Mouse (Mus musculus) kidney, adult 2 months (tissue): ENCODE measurements around the gene Clpb.

Experiments
- CTCF ChIP-seq: fragments of 200-500 bp; conservative IDR thresholded peaks from 2 replicates; pipeline ENCODE4 v1.5.1; 2011; ENCODE audit warnings: low read depth, mild to moderate bottlenecking, control low read depth, low read length, moderate library complexity, mixed read lengths; ENCODE audit not compliant: insufficient read depth, insufficient read length
- POLR2A ChIP-seq: fragments of 200-500 bp; IDR thresholded peaks from one replicate; pipeline ENCODE4 v1.6.1; 2011; ENCODE audit warnings: low read depth, low read length, control low read depth

DNA sequence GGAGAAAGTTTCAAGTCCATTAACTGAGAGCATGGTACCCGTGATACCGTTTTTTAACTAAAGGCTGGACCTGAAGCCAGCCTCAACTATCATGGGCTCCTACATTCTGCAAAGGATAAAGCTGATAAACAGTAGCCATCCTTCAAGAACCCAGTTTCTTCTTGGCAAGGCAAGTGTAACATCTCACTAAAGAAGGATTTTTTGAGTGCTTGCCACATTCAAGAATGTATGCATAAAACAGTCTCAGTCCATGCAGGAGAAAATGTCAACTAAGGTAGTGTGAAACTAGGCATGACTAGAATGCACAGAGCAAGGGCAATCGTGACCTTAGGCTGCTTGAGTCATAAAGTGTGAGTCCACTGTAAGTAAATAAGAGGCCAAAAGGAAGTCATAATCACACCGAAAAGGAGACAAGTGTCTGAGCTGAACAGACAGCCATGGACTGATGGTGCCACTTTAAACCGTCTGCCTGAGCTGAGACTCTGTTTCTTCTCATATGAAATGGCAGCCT, 51.7 kb downstream of the Clpb start:
- TF ChIP-seq POLR2A (no peak), CTCF (no peak)
